Mouse (Mus musculus) central nervous system, embryonic 14 days (tissue): ENCODE measurements around the gene Rab10. TPM values are rescaled to one million over a fixed set of nuclear protein-coding genes. Genes with fewer than 3 reads are reported as not detected.

Experiments
- polyA plus RNA-seq: library from polyadenylated mRNA; depleted of rRNA; stranded (reverse); fragments of >200 nt; gene quantifications from 2 replicates; pipeline ENCODE4 v1.2.3, GENCODE M21; 2012; rRNA removed

The Rab10 gene
- 126 and 135 TPM in 2 replicates for polyA plus RNA-seq

DNA sequence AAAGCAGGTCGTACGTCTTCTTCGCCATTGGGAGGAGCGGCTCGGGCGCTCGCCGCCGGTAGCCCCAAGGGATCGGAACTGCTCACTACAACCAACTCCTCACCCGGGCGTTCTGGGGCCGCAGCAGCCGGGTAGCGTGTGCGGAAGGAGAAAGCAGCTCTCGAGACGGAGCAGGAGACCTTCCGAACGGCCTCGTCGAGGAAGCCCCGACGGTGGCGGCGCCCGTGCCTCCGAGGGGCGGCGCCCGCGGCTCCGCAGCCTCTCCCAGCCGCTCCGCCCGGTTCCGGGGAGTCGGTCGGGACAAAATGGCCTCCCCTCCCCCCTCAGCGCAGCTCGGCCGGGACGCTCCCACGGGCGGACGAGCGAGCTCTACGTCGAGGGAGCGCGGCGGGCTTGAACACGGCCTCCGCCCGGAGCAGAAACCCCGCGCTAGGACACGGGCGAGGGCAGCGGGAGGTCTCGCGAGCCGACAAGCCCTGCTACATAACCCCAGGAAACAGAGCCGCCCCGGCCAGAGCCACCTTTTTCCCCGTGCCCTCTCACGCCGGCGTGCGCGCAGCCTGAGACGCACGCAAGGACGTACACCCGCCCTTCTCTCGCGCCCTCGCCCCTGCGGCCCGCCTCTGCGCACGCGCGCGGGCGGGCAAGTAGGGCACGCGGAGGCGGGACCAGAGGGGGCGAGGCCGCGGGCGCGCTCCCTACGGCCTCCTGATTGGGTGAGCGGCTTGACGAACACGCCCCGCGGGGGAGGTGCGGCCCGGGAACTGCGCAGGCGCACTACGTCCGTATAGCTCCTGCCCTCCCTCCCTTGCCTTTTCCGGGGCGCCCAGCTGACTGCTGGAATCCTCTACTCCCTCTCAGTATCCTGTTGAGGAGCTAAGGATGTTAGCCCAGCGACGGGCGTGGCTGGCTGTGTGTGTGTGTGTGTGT is at the start of gene Rab10:
Gene Rab10 (minus strand): TSS at position 579 of the 930 bp plus-strand sequence.

Other genes with a start within 250 kb of the Rab10 start
- gene Kif3c, start 55.2 kb upstream of the Rab10 start, polyA plus RNA-seq: 73.9 and 80.9 TPM in 2 replicates
- 13.2 and 13.6 TPM in 2 replicates for gene Asxl2, start 116.9 kb upstream of the Rab10 start, polyA plus RNA-seq